Mouse (Mus musculus) adrenal gland, postnatal 10 days (tissue): ENCODE results near the gene Stra6. TPM values are rescaled to one million over a fixed set of nuclear protein-coding genes. Genes with fewer than 3 reads are reported as not detected.
A peak's percentile ranks its signal among the peaks of the same experiment; 100 is the strongest.

Source experiments
- DNase-seq: peaks from one replicate; pipeline ENCODE4 v3.0.0; 2021; ENCODE audit warnings: mixed read lengths
- total RNA-seq, 2 experiments: library from RNA; stranded (reverse); gene quantifications; 2 replicates each; pipeline ENCODE4 v1.2.3; 2021

Stra6 gene
- total RNA-seq, 2 experiments from 2014 or later, result 1.1 to 1.3 TPM

- no peak for DNase-seq
Observed at GRCm38 (mm10) chr9:58133893-58134884, 70.6 kb downstream of the Stra6 start.

- no peak for DNase-seq
Observed at GRCm38 (mm10) chr9:58134906-58135305, 71.3 kb downstream of the Stra6 start.

GRCm38 (mm10) chr9:58135921-58136321, 72.3 kb downstream of the Stra6 start:
- DNase-seq, result peak; percentile 25

- peak; percentile 37 for DNase-seq
Observed at GRCm38 (mm10) chr9:58139947-58140346, 76.4 kb downstream of the Stra6 start.

GRCm38 (mm10) chr9:58143419-58143818, 79.8 kb downstream of the Stra6 start:
- DNase-seq, result no peak

GRCm38 (mm10) chr9:58144664-58145063, 81.1 kb downstream of the Stra6 start:
- no peak for DNase-seq

GRCm38 (mm10) chr9:58145417-58145816, 81.8 kb downstream of the Stra6 start:
- DNase-seq, result no peak

GRCm38 (mm10) chr9:58148806-58149205, 85.2 kb downstream of the Stra6 start:
- DNase-seq, result peak; percentile 43

- peak; percentile 34 for DNase-seq
Observed at GRCm38 (mm10) chr9:58150733-58151361, 87.3 kb downstream of the Stra6 start.

GRCm38 (mm10) chr9:58153095-58153494, 89.5 kb downstream of the Stra6 start:
- peak; percentile 48 for DNase-seq

GRCm38 (mm10) chr9:58155366-58155765, 91.8 kb downstream of the Stra6 start:
- DNase-seq, result peak; percentile 56

GRCm38 (mm10) chr9:58156819-58157560, 93.4 kb downstream of the Stra6 start:
- no peak for DNase-seq

GRCm38 (mm10) chr9:58157838-58158237, 94.2 kb downstream of the Stra6 start:
- DNase-seq, result no peak

GRCm38 (mm10) chr9:58158541-58159311, 95.1 kb downstream of the Stra6 start:
- no peak for DNase-seq

GRCm38 (mm10) chr9:58159855-58160254, 96.3 kb downstream of the Stra6 start:
- no peak for DNase-seq

- DNase-seq, result no peak
Observed at GRCm38 (mm10) chr9:58160315-58160714, 96.7 kb downstream of the Stra6 start.

GRCm38 (mm10) chr9:58162173-58162572, 98.6 kb downstream of the Stra6 start:
- DNase-seq, result no peak

GRCm38 (mm10) chr9:58163146-58163545, 99.6 kb downstream of the Stra6 start:
- DNase-seq, result peak; percentile 50

- no peak for DNase-seq
Observed at GRCm38 (mm10) chr9:58165779-58166178, 102.2 kb downstream of the Stra6 start.

- no peak for DNase-seq
Observed at GRCm38 (mm10) chr9:58168880-58169279, 105.3 kb downstream of the Stra6 start.

- DNase-seq, result no peak
Observed at GRCm38 (mm10) chr9:58169426-58169825, 105.8 kb downstream of the Stra6 start.

GRCm38 (mm10) chr9:58172863-58173262, 109.3 kb downstream of the Stra6 start:
- no peak for DNase-seq
